Mouse (Mus musculus) ES-Bruce4 (cell line): ENCODE results near the gene Cryzl1.

Source experiments
- CTCF ChIP-seq: IDR thresholded peaks from one replicate; pipeline ENCODE4 v1.8.1; 2011; ENCODE audit warnings: low read depth, low read length
- EP300 ChIP-seq: IDR thresholded peaks from 2 replicates; pipeline ENCODE4 v1.6.1; 2011; ENCODE audit warnings: low read depth, low read length; ENCODE audit not compliant: insufficient read depth
- POLR2A ChIP-seq: IDR thresholded peaks from one replicate; pipeline ENCODE4 v1.8.1; 2011; ENCODE audit warnings: low read length; ENCODE audit not compliant: insufficient read depth

GRCm38 (mm10) chr16:91740918-91741255 lies 12.1 kb upstream of the Cryzl1 start:
- no peak for TF ChIP-seq POLR2A
- no peak for TF ChIP-seq CTCF
- TF ChIP-seq EP300: no peak
